Mouse (Mus musculus) intestine, embryonic 14.5 days (tissue): ENCODE measurements at regions not wholly inside any gene's neighbourhood (a gene's known extent, or its start where the extent isn't known, plus 50 kb on each side); places are given as distances from the start of the nearest gene placed in this dataset.
A peak's percentile ranks its signal among the peaks of the same experiment; 100 is the strongest.

ENCODE experiments used
- ATAC-seq: fragments of 200-750 bp; cut with Nextera tagmentation; replicated peaks from 2 replicates; pipeline ENCODE4 v1.8.0; 2017; ENCODE audit warnings: low read depth, moderate number of reproducible peaks, moderate TSS enrichment, moderate library complexity; ENCODE audit not compliant: low FRiP score, low TSS enrichment
- DNase-seq: peaks from one replicate; pipeline ENCODE4 v3.0.0-alpha.2; 2018; ENCODE audit warnings: low spot score
- H3K27ac ChIP-seq: fragments of 300-500 bp; sonication (generic); 2 replicates; pipeline ENCODE4 v1.5.1; 2014; ENCODE audit warnings: low read depth, mild to moderate bottlenecking, control low read depth
- H3K27me3 ChIP-seq: fragments of 300-500 bp; sonication (generic); replicated peaks from 2 replicates; pipeline ENCODE4 v1.6.1; 2014; ENCODE audit warnings: low read length, control low read depth; ENCODE audit not compliant: control insufficient read depth, insufficient read depth
- H3K36me3 ChIP-seq: fragments of 300-500 bp; sonication (generic); 2 replicates; pipeline ENCODE4 v1.6.1; 2014; ENCODE audit warnings: low read length, control low read depth; ENCODE audit not compliant: control insufficient read depth, insufficient read depth
- H3K4me1 ChIP-seq: fragments of 300-500 bp; sonication (generic); replicated peaks from 2 replicates; pipeline ENCODE4 v1.6.1; 2014; ENCODE audit warnings: low read length, control low read depth, mixed read lengths; ENCODE audit not compliant: control insufficient read depth, insufficient read depth
- H3K4me2 ChIP-seq: fragments of 300-500 bp; sonication (generic); 2 replicates; pipeline ENCODE4 v1.6.1; 2014; ENCODE audit warnings: low read length
- H3K4me3 ChIP-seq: fragments of 300-500 bp; sonication (generic); 2 replicates; pipeline ENCODE4 v1.5.1; 2014; ENCODE audit warnings: low read depth, low read length, control low read depth, mixed read lengths
- H3K9ac ChIP-seq: fragments of 300-500 bp; sonication (generic); 2 replicates; pipeline ENCODE4 v1.6.1; 2014; ENCODE audit warnings: mild to moderate bottlenecking, low read length
- H3K9me3 ChIP-seq: fragments of 300-500 bp; sonication (generic); 2 replicates; pipeline ENCODE4 v1.6.1; 2016; ENCODE audit warnings: low read length, control low read depth; ENCODE audit not compliant: control insufficient read depth
- WGBS: fragments of 180-500 bp; shearing (Covaris S2); extraction: QIAGEN DNeasy Blood & Tissue Kit; methylation state at CpG from one replicate; pipeline ENCODE4 v1.1.7; 2014; 5-methylcytosine and 5-hydroxymethylcytosine counted together

GRCm38 (mm10) chr3:37938284-37938596 lies 213.9 kb upstream of the Gm5148 start:
- Histone ChIP-seq H3K27ac (peak overlapping the region; percentile 36), H3K4me1 (peaks cover 31% of the 10 kb centered on the region), H3K27me3 (no peaks in the 10 kb centered on the region), H3K36me3 (no peaks in the 10 kb centered on the region), H3K9ac (no peak overlapping the region), H3K9me3 (no peaks in the 10 kb centered on the region), H3K4me3 (no peak overlapping the region), H3K4me2 (no peak overlapping the region)
- DNase-seq, result no peak
- ATAC-seq, result no peak
- 6% methylated on average over 3 of the region's 3 CpGs for whole genome bisulfite sequencing

GRCm38 (mm10) chr3:37937381-37938283 lies 213.3 kb upstream of the Gm5148 start:
- Histone ChIP-seq H3K9ac (no peak overlapping the region), H3K27me3 (no peaks in the 10 kb centered on the region), H3K4me3 (no peak overlapping the region), H3K4me2 (no peak overlapping the region), H3K4me1 (peaks cover 31% of the 10 kb centered on the region), H3K9me3 (no peaks in the 10 kb centered on the region), H3K36me3 (no peaks in the 10 kb centered on the region), H3K27ac (peak overlapping the region; percentile 22; the same call in 1 of the 2 replicates)
- ATAC-seq (no peak), DNase-seq (no peak)
- 54% methylated on average over 11 of the region's 11 CpGs for WGBS

GRCm38 (mm10) chr3:37936251-37936931 lies 212.1 kb upstream of the Gm5148 start:
- Histone ChIP-seq H3K4me1 (peaks cover 31% of the 10 kb centered on the region), H3K9me3 (no peaks in the 10 kb centered on the region), H3K36me3 (no peaks in the 10 kb centered on the region), H3K4me2 (peak overlapping the region; percentile 29), H3K4me3 (no peak overlapping the region), H3K27me3 (no peaks in the 10 kb centered on the region), H3K27ac (peak overlapping the region; percentile 60; the same call in 1 of the 2 replicates), H3K9ac (no peak overlapping the region)
- DNase-seq (no peak), ATAC-seq (no peak; the same call in 1 of the 2 replicates)
- 23% methylated on average over 12 of the region's 12 CpGs for WGBS

DNA sequence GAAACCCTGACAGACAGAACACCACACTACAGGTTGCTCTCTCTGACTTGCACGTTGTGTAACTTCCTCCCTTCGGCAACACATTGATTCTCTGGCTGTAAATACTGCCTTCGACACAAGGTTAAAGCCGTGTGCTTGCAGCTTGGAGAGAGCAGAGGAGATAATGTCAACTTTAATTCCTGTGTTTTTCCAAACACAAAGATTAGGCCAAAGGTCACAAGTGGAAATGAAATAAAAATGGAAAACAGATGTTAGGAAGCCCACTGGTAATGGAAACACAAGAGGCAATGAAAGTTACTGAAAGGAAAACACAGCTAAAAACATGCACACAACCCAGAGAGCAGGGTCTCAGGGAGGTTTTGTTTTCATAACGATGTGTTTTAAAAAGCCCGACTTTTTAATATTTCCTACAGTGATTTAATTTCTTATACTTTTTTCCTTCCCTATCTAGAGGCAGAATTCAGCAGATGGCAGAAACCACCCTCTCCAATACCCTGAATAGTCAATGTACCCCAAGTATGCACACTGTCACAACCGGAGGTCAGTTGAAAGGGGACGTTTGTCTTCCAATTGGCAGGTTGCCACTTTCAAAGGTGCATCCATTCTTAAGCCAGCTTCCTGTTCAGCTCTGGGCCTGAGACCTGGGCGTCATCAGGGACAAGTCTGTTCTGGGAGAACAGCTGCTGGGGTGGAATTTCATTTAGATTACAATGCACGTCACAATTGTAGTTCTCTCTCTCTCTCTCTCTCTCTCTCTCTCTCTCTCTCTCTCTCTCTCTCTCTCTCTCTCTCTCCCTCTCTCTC lies 210.8 kb upstream of the Gm5148 start:
- ATAC-seq (0 out of 2 replicates have a peak, but pooled peaks have one; percentile 51), DNase-seq (no peak)
- Histone ChIP-seq H3K36me3 (no peaks in the 10 kb centered on the region), H3K27ac (peak overlapping the region; percentile 60), H3K9me3 (no peaks in the 10 kb centered on the region), H3K4me1 (peaks cover 31% of the 10 kb centered on the region), H3K4me2 (peak overlapping the region; percentile 4; the same call in 1 of the 2 replicates), H3K4me3 (no peak overlapping the region), H3K9ac (no peak overlapping the region), H3K27me3 (no peaks in the 10 kb centered on the region)
- 16% methylated on average over 10 of the region's 10 CpGs for WGBS

GRCm38 (mm10) chr3:37934236-37934635 lies 209.9 kb upstream of the Gm5148 start:
- no peak for DNase-seq
- Histone ChIP-seq H3K9me3 (no peaks in the 10 kb centered on the region), H3K4me3 (no peak overlapping the region), H3K36me3 (no peaks in the 10 kb centered on the region), H3K27ac (no peak overlapping the region), H3K4me2 (no peak overlapping the region), H3K4me1 (peaks cover 31% of the 10 kb centered on the region), H3K9ac (no peak overlapping the region), H3K27me3 (no peaks in the 10 kb centered on the region)
- 84% methylated on average over 2 of the region's 2 CpGs for WGBS
- ATAC-seq, result no peak

DNA sequence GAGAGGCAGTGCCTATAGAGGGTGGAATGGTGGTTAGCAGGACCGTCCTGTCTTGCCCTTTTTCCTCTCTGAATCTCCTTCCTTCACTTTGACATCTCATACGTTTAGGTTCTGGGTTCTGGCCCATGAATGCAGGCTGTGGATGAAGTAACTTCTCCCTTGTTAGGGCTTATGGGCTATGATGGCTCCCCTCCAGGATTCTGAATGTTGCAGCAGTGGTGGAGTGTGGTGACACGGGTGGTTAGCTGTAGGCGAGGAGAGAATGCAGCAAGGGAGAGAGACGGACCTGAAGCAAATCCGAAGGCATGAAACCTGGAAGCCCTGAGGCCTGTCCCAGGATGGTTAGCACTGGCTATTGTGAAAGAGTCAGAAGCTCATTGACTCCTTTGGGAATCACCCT lies 204.4 kb upstream of the Gm5148 start:
- no peaks in the 10 kb centered on the region for H3K27me3 ChIP-seq
- H3K36me3 ChIP-seq, result no peaks in the 10 kb centered on the region
- no peak overlapping the region for H3K9ac ChIP-seq
- ATAC-seq, result no peak
- no peak overlapping the region for H3K4me2 ChIP-seq
- DNase-seq, result no peak
- H3K4me3 ChIP-seq, result no peak overlapping the region
- H3K9me3 ChIP-seq, result peaks cover 5% of the 10 kb centered on the region; the same call in 1 of the 2 replicates
- 77% methylated on average over 6 of the region's 6 CpGs for WGBS
- no peaks in the 10 kb centered on the region for H3K4me1 ChIP-seq
- H3K27ac ChIP-seq, result no peak overlapping the region

- ATAC-seq, result no peak
These were observed 195.3 kb upstream of the Gm5148 start for GRCm38 (mm10) chr3:37919450-37920156.

More at GRCm38 (mm10) chr3:37919450-37920156, 195.3 kb upstream of the Gm5148 start:
- H3K4me2 ChIP-seq, result no peak overlapping the region
- H3K9me3 ChIP-seq, result no peaks in the 10 kb centered on the region
- no peak overlapping the region for H3K9ac ChIP-seq
- H3K36me3 ChIP-seq, result no peaks in the 10 kb centered on the region
- H3K27me3 ChIP-seq, result no peaks in the 10 kb centered on the region
- H3K4me1 ChIP-seq, result peaks cover 15% of the 10 kb centered on the region; the same call in 1 of the 2 replicates
- 66% methylated on average over 4 of the region's 4 CpGs for WGBS
- no peak overlapping the region for H3K4me3 ChIP-seq
- no peak for DNase-seq
- H3K27ac ChIP-seq, result no peak overlapping the region
